Mouse (Mus musculus) cerebellum, adult (tissue): Measurements from ENCODE around the gene Krt87.

ENCODE experiments used
- ATAC-seq: cut with Nextera tagmentation; 2 replicates; pipeline ENCODE4 v1.9.2; 2017; ENCODE audit warnings: mild to moderate bottlenecking, moderate library complexity, mixed read lengths; ENCODE audit not compliant: insufficient number of reproducible peaks, low FRiP score, low TSS enrichment

The Krt87 gene

DNA sequence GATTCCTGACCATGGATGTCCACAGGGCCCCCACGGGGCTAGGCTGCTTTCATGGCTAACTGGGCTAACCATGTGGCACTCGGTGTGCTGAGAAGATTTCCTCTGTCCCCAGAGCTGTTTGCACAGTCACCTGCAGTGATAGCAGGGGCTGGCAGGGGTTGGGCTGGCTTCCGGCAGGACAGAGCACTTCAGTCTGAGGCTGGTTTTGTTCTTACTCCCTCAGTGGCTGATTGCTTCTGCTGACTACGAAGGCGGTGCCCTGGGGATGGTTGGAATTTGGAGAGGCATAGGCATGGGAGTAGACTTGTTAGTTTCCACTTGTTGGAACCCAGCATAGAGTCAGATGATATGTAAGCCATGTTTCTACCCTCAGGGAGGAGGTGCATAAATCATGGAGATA is 13.7 kb downstream of the Krt87 start:
- no peak for ATAC-seq

DNA sequence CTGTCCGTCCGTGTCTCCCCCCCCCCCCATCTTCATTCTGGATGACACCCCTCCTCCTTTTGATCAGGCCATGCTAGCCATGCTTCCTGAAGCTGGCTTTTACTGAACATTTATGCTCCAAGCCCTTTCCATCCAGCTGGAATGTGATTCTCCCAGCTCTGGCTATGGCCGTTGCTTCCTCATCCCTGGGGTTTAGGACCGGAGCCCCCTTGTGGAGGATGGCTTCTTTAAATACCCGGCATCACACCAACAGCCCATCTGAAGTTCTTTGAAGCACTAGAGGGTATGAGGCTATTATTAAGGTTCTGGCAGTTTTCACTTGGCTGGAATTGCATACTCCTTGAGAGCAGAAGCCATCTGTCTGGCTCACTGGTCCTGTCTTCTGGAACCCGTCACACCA is 17.7 kb downstream of the Krt87 start:
- no peak for ATAC-seq

DNA sequence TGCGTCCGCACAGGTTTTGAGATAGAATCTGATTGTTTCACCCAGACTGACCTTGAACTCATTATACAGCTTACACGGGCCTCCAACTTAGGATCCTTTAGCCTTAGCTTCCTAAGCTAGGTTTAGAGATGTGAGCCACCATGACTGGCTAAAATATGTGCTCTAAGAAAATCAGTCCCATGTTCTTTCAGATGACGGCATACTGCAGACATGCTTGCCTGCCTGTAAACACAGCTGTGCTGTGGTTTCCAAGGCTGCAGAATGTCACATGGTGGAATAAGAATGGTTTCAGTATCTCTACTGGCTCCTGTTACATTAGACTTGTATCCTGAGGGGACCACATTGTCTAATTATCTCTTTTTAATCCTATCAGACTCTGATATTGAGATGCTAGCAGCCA is 19.7 kb downstream of the Krt87 start:
- no peak for ATAC-seq

DNA sequence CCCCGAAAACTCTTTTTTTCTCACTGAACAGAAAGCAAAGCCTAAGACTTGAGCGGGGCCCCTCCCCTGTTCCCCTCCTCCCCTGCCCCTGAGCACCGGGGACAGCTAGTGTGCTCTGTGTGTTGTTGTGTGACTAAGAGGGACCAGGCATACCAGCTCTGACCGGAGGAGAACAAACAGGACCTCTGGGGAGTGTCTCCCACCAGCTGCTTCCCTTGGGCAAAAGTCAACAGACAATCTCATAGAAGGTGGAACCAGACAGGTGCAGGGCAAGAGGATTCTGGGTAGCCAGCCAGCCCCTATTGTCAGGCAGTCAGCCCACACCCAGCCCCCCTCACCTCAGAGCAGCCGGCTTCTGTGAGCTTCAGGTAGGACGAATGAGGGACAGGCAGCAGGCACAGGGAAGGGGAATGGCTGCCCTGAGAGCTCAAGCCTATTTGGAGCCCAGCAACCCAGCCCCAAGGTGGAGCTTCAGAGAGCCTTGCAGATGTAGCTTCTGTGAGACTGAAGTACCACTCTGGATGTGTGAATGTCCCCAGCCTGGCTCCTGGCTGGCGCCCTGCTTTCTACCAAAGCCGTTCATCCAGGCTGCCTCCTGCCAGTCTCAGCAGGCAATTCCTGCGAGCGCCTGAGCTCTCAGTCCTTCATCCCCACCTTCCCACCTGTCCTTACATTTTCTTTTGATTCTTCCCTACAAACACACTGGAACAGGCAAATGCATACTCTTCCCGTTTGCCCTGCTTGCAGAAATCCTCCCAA is 23.6 kb downstream of the Krt87 start:
- peak; percentile 27; the same call in 1 of the 2 replicates for ATAC-seq

DNA sequence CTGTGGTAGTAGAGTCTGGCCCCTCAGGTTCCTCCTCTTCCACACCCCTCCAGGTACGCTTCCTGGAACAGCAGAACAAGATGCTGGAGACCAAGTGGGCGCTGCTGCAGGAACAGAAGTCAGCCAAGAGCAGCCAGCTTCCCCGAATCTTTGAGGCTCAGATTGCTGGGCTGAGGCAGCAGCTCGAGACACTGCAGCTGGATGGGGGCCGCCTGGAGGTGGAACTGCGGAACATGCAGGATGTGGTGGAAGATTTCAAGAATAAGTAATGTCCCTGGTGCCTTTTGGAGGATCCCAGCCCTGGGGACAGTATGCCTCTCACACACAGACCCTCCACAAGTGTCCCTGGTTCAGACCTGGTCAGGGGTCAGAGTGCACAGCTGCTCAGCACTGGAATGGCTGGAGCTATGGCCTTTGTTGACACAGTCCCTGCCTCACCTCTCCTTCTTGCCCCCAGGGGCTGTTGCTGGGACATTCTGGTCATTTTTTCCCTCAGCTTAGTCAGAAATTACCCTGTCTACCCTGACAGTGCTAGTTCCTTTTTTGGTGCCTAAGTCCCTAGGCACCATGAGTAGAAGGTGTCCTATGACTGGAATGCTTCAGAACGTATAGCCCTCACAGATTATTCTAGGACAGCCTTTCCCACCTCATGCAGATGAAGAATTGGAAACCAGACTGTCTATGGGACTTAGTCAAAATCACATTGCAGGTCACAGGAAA is 24.5 kb downstream of the Krt87 start:
- ATAC-seq: no peak

DNA sequence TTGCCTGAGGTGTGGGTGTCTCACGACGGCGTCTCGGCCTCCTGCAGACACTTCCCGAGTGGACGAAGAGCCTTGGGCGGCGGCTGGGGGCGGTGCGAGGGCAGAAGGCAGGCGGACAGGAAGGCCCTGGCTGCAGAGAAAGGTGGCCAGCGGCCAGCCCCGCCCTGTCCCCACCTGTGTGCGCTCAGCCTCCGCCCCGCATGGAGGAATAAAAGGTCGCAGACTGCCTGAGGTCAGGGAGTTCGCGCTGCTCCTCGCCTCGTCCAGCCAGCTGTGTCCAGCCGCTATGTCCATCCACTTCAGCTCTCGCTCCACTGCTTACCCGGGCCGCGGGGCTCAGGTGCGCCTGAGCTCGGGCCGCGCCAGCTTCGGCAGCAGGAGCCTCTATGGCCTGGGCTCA is 26.4 kb downstream of the Krt87 start:
- ATAC-seq: no peak

DNA sequence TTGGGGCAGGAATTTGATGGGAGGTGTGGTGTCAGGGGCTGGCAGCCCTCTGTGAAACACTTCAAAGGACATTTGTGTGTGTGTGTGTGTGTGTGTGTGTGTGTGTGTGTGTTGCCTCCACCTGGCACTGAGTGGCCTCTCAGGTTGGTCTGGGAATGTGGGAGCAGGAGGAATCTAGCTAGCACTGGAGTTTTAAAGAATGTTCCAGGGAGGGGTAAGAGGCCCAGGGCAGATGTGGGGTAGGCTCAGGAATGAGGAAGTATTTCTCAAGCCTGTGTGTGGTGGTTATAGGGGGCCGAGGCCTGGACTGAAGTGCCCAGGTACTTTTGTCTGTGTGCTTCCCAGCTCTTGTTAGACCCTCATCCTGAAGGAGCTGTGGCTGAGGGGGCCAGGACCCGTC is 27.8 kb downstream of the Krt87 start, which contains the start of gene Krt7:
TSS of gene Krt7 (plus strand) at position 269 of the 400 bp plus-strand sequence.
- no peak for ATAC-seq

DNA sequence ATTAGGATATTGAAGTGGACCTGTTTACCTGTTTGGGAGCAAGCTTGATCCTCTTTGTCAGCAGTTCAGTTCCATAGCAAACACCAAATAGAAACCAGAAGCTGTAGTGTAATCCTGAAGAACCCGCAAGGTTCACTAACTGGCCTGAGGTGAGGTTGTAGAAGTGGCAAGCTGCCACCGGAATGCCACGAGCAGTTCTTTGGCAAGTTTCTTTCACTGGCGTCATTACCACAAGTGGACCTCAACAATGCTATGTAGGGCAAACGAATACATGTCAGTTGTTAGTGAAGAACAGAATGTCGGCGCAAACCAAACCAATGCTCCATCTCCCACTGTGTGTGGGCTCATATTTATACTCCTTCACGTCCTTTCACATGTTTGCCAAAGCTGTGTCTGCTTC is 40.3 kb downstream of the Krt87 start:
- no peak for ATAC-seq

DNA sequence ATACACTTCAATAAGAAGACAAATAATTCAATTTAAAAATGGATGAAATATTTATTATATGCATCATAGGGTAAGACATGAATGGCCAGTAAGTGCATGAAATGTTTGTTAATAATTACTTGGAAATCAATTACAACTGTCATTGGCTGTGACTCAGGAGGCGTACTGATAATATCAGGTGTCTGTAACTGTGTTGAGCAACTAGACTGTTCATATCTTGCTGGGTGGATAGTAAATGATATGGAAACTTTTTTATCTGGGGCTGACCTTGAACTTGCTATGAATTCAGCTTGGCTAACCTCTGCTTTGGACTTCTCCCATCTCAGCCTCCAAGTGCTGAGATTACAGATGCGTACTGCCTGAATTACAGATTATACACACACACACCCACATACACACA is 40.9 kb downstream of the Krt87 start:
- no peak for ATAC-seq

DNA sequence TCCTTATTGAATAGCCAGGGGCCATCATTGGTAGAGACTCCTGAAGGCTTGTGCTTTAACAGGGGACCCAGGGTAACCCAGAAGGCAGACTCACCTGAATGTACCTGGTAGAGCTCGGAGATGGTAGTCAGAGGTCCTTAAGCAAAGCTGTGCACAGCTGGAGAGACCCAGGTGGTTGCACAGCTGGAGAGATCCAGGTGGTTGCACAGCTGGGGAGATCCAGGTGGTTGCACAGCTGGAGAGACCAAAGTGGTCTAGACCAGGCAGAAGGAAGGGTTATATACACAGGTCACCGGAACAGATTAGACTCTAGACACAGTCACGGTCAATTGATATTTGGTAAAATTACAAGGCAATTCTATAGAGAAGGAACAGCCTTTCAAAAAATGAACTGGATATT is 41.7 kb downstream of the Krt87 start:
- ATAC-seq: no peak

DNA sequence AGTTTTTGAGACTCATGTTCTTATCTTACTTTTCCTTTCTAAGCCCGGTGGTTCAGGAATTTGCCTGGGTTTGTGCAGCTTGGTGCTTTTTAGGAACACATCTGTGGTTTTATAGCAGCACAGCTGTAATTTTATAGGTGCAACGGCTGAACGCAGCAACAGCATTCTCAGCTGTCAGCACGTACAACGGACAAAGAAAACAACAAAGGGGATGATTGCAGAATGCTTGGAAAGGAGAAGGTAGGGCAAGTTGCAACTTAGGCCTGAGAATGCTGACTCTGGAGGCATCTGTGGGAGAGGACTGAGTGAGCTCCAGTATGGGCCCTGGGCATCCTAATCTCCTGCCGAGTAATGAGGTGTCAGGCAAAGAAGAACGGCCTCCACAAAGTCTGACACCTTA is 42.1 kb downstream of the Krt87 start:
- ATAC-seq: no peak

DNA sequence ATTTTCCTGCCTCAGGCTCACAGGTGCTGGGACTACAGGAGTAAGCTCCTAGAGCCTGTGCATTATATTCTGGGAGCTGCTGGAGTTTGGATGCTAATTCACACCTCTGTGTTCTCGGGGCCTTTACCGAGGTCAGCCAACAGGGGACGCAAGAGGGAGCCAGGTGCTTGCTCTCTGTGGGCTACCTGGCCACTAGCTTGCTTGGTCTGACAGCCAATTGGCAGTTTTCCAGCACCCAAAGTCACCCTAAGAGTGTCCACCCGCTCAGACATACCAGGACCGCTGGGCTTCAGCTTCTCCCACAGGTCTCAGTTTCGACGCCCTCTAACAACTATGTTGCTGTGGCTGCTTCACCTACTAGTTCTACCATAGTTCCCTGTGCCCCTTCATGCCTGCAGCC is 43.7 kb downstream of the Krt87 start:
- no peak for ATAC-seq

DNA sequence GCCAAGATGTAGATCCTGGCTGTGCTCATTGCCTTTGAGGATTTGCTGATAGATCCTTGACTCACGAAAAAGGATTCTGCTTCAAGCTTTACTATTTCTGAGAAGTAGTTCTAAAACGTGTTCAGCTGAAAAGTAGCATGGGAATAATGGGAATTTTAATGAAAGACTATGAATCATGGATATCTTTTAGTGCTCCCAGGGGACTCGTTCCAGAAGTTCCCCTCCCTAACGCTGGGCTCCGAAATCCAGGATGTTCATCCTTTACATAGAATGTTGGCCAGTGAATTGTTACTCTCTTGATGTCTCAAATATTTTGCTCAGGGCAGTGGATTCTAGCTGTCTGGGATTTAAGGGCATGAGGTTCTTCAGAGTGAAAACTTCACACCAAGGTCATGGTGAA is 46.4 kb downstream of the Krt87 start:
- ATAC-seq: no peak

DNA sequence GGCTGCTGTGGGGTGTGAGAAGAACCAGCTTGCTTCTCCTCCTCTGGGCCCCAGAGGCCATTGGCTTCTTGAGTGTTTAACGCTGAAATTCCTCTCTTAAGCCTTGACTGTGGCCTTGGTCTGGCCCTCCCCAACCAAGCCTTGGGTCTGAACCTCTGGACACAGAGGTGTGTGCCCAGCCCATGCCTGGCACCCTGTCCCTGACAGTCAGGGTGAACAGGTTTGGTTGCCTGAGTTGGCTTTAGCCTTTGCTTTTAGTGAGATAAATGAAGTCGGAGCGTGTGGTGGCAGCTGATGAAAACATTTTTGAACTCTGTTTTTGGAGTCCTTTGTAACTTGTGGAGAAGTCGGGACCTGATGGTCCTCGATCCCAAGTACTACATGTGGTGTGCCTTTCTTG is 48.4 kb downstream of the Krt87 start:
- ATAC-seq: no peak

DNA sequence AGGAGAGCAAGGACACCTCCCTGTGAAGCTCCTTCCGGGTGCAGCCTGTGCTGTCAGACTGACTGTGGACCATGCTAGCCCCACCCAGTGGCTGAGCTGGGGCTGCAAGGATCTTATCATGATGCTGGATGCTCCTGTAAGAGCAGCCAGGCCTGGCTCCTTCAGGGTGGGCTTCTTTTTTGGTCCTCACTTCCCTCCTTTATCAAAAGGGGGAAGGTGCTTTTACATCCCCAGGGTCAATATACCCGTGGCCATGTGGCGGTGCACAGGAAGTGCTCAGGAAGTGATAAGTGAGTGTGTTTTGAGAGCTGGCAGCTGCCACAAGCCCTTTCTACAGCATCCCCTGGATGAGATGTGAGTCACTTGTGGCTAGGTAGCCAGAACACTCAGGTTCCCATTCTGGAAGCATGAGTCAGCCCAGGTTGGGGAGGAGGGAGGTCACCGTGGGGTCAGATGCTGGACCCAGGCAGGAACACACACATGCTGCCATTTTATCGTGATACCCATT is 50.5 kb downstream of the Krt87 start:
- no peak for ATAC-seq

DNA sequence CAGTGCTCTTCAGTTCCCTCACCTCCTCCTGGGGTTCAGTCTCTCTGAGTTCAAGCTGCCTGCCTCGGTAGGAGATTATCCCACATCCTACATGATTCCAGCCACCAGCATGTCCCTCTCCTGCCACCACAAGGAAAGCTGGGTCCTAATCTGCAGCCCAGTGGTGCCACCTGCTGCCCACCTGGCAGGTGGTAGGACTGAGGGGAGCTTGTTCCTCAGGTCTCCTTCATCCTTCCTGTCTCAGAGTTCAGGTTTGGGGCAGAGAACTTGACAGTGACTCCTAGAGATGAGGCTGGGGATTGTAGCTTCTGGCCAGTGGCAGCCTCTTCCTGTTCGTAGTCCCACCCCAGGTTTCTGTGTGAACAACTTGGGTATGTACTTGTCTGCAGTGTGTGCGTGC is 51.4 kb downstream of the Krt87 start:
- no peak for ATAC-seq

DNA sequence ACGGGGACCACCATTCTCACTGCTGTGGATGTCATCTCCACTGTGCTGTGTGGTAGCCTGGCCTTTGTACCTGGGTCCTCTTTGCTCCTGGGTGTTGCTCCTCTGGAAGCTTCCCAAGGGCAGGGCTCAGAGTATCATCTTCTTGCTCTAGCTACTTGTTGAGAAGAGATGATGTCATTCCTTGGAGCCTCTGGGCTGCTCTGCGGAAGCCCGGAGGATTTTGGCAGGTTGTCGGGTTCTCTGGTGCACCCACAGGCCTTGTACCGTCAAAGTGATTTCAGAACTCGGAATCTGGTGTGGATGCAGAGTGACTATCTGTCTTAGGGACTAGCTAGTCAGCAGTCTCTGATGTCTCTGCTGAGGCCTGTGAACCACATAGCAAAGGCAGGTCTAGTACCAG is 53.5 kb downstream of the Krt87 start:
- no peak for ATAC-seq

DNA sequence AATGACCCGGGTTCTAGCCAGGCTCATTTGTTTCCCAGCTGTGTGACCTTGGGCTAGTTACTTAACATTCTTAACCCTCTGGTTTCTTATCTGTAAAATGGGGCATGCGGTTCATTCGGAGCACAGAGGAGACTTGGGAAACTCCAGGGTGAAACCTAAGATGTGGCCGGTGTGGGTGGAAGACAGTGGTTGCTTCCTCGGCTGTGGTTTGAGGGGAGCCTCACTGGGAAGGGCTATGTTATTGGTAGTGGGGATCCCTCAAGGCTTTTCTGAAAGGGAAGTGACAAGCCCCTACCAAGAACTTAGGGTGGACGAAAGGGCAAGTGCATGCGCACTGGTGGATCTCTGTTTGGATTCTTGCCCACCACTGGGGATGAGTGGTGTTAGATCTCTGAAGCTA is 54.0 kb downstream of the Krt87 start:
- no peak for ATAC-seq

DNA sequence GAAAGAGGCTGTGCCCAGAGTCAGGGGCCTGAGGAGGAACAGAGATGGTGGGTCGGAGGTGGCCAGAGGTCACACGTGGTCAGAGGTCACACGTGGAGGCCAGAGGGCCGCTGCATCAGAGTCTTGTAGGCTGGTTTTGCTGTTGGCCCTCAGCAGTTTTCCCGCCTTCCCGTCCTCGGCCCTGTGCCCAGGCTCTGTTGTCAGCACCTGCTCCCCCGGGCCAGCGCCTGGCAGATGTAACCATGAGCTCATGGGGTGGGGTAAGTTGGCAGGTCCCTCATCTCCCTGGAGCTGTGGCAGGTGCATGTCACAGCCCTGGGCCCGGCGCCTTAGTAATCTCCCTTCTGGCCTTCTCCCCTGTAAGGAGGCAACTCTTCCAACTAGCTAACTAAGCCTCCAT is 55.8 kb downstream of the Krt87 start:
- peak; percentile 46; the same call in 1 of the 2 replicates for ATAC-seq

DNA sequence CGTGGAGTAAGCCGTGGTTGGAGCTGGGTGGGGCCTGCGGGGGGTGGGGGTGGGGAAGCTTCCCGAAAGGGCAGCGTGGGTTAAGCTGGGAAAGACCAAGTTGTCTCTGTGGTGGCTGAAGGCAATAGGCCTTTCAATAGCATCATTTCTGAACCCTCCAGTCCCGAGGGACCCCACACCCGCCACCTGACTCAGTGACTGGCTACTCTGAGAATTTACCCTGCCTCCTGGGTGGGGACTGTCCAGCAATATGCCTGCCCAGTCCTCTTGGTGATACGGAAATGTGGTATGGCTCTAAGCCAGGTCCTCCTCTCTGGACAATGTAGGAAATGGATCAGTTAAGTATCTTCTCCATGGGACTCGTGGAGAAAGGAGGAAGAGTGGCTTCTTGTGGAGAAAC is 56.8 kb downstream of the Krt87 start:
- no peak for ATAC-seq
